Mouse (Mus musculus) hindbrain, embryonic 11.5 days (tissue): ENCODE data around the gene Gm21292. TPM values are rescaled to one million over a fixed set of nuclear protein-coding genes. Genes with fewer than 3 reads are reported as not detected.
"Not testable (repeated sequence)": the region's sequence is repeated elsewhere in the genome, so short reads cannot be mapped to it uniquely, and the experiment has no call there.

ENCODE experiments used
- ATAC-seq: fragments of 200-750 bp; cut with Nextera tagmentation; 2 replicates; pipeline ENCODE4 v1.8.0; 2017; ENCODE audit warnings: mild to moderate bottlenecking, moderate TSS enrichment, moderate library complexity; ENCODE audit not compliant: low FRiP score
- DNase-seq: peaks from one replicate; pipeline ENCODE4 v3.0.0-alpha.2; 2015; ENCODE audit warnings: low spot score
- H3K27ac ChIP-seq: fragments of 300-500 bp; sonication (generic); 2 replicates; pipeline ENCODE4 v1.5.1; 2014; ENCODE audit warnings: mild to moderate bottlenecking, low read depth, low read length
- H3K27me3 ChIP-seq: fragments of 300-500 bp; sonication (generic); 2 replicates; pipeline ENCODE4 v1.6.1; 2014; ENCODE audit warnings: mild to moderate bottlenecking, low read length, moderate library complexity, mixed read lengths; ENCODE audit not compliant: control insufficient read depth, insufficient read depth
- H3K36me3 ChIP-seq: fragments of 300-500 bp; sonication (generic); 2 replicates; pipeline ENCODE4 v1.6.1; 2014; ENCODE audit warnings: mild to moderate bottlenecking, low read length, moderate library complexity, mixed read lengths; ENCODE audit not compliant: control insufficient read depth, insufficient read depth
- H3K4me1 ChIP-seq: fragments of 300-500 bp; sonication (generic); replicated peaks from 2 replicates; pipeline ENCODE4 v1.6.1; 2014; ENCODE audit warnings: low read length, mixed read lengths; ENCODE audit not compliant: control insufficient read depth, insufficient read depth
- H3K4me2 ChIP-seq: fragments of 300-500 bp; sonication (generic); replicated peaks from 2 replicates; pipeline ENCODE4 v1.6.1; 2014; ENCODE audit warnings: mild to moderate bottlenecking, low read depth, low read length
- H3K4me3 ChIP-seq: fragments of 300-500 bp; sonication (generic); 2 replicates; pipeline ENCODE4 v1.5.1; 2014; ENCODE audit warnings: low read depth, low read length
- H3K9ac ChIP-seq: fragments of 300-500 bp; sonication (generic); 2 replicates; pipeline ENCODE4 v1.6.1; 2014; ENCODE audit warnings: low read depth, low read length
- H3K9me3 ChIP-seq: fragments of 300-500 bp; sonication (generic); 2 replicates; pipeline ENCODE4 v1.6.1; 2016; ENCODE audit warnings: low read length; ENCODE audit not compliant: control insufficient read depth
- WGBS: fragments of 180-500 bp; shearing (Covaris S2); extraction: QIAGEN DNeasy Blood & Tissue Kit; methylation state at CpG from one replicate; pipeline ENCODE4 v1.1.7; 2014; 5-methylcytosine and 5-hydroxymethylcytosine counted together
- polyA plus RNA-seq: library from polyadenylated mRNA; unstranded; fragments of >200 nt; fragmentation: Nextera tagmentation; extraction: Ambion mirVana; gene quantifications from 2 replicates; pipeline ENCODE4 v1.2.1, GENCODE M21; 2014

Gm21292 gene
- polyA plus RNA-seq: not detected in 2 replicates

- ATAC-seq, H3K36me3 ChIP-seq, H3K4me2 ChIP-seq, H3K4me1 ChIP-seq, H3K9ac ChIP-seq, DNase-seq, H3K9me3 ChIP-seq, H3K4me3 ChIP-seq, H3K27me3 ChIP-seq, H3K27ac ChIP-seq: not testable (repeated sequence)
- 40% methylated on average over 1 of the region's 2 CpGs for WGBS
Observed at GRCm38 (mm10) chrY:9133824-9134223, at the start of gene Gm21292. Gene Gm21292 (minus strand): TSS chrY:9133924.

Other genes with a start within 250 kb of the Gm21292 start
- gene Gm21721, start 68.3 kb upstream of the Gm21292 start, polyA plus RNA-seq: not detected in 2 replicates
- gene Gm21812, start 213.3 kb upstream of the Gm21292 start, polyA plus RNA-seq: not detected in 2 replicates